Mouse (Mus musculus) urinary bladder, adult 2 months (tissue): ENCODE results near the gene Entpd3. TPM values are rescaled to one million over a fixed set of nuclear protein-coding genes. Genes with fewer than 3 reads are reported as not detected.

Experiments
- DNase-seq: peaks from one replicate; pipeline ENCODE4 v3.0.0; 2022; ENCODE audit warnings: low spot score
- polyA plus RNA-seq: library from polyadenylated mRNA; depleted of rRNA; stranded (reverse); fragments of >200 nt; gene quantifications from 2 replicates; pipeline ENCODE4 v1.2.3, GENCODE M21; 2012; rRNA removed

Entpd3 gene
- polyA plus RNA-seq: 52.9 and 67.7 TPM in 2 replicates

DNA sequence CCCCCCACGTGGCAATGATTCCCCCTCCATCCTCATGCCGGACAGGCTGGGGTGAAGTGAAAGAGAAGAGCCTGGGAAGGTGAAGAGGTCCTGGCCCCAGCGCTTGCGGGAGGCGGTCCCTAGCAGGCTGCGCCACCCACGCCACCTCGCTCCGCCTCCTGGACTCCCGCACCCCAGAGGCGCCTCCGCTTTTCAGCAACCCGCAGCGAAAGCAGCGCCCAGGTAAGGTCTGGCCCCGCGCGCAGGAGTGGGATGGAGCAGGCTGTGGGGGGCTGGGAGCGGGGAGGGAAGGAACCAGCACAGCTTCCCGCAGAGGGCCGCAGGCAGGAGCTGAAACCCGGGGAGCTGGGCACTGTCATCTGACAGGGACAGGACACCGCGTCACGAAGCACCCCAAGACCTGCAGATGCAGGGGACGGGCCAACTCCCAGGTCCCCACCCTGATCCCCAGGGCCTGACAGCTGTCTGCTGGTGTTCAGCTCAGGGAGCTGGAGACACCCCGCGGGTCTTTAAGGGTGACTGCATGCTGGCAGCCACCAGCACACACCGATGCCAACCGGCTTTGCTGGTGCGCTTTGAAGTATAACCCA lies at the start of gene Entpd3:
TSS of gene Entpd3 (plus strand) at position 157 of the 590 bp plus-strand sequence.
- no peak for DNase-seq

DNA sequence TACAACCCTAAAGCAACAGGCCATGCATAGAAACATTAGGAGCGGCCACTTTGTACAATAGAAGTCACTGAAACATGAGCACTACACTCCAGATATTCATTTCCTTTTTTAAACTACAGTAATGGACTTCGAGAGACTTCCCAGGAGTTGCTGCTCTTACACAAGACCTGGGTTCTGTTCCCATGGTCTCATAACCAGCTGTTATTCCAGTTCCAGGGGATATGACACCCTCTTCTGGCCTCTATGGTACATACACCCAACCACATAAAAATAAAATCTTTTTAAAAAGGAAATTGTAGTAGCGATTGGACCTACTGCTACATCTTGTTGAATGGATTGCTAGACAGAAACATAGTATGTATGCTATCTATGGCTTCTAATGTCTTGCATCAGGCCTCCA lies 48.1 kb upstream of the Entpd3 start:
- DNase-seq: no peak

DNA sequence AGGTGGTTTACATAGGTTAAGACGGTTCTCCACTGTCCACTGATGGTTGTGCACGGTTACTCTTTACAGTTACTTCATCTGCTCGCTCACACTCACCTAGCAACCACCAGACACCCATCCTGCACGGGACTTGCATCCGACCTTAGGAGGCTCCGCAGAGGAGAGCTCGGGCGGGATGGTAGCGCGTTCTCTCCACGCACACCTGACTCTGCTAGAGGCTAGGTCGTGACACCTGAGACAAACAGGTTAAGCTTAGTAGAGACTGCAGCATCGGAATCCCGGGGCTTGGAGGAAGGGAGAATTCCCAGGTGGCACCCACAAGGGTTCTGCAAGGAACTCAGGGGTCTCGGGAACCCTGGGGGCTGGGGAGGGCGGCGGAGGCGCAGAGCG lies 47.6 kb upstream of the Entpd3 start, which contains the start of gene Eif1b:
TSS of gene Eif1b (plus strand) at position 223 of the 390 bp plus-strand sequence.
- DNase-seq: no peak

DNA sequence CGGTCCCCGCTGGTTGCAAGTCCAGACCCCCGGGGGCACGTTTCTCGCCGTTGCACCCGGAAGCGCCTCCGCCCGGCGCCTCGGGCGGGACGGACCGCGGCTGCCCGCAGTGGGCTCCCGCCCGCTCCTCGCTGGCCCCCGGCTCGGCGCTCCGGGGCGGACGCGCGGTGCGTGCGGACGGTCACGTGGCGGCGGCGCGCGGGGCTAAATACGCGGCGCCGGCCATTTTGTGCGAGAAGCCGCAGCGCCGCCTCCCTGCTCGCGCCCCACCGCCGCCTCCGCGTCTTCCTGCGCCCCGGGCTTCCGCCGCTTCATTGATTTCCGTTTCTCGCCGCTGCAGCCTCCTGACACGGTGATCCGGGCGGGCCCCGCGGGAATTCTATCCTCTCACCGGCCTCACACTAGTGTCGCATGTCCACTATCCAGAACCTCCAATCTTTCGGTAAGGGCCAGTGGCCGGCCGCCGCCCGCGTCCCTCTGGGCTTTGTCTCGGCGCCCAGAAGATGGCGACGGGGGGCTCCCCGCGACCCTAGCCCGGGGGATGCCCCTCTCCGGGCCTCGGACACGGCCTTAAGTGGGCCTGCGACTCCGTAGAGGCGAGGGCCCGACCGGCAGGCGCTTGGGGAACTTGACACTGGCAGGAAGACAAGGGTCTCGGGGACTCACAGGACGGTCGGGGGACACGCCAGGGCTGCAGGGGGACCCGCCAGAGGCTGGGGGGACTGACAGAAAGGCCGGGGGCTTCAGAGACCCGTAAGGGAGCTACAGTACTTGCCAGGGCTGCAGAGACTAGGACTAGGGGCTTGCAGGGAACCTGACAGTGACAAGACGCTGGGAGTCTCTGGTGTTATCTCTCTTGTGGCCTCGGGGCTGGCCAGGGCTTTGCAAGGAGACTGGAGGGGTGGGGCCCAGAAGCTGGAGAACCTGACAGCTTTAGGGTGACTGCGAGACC lies 46.9 kb upstream of the Entpd3 start:
- DNase-seq: peak; percentile 72

DNA sequence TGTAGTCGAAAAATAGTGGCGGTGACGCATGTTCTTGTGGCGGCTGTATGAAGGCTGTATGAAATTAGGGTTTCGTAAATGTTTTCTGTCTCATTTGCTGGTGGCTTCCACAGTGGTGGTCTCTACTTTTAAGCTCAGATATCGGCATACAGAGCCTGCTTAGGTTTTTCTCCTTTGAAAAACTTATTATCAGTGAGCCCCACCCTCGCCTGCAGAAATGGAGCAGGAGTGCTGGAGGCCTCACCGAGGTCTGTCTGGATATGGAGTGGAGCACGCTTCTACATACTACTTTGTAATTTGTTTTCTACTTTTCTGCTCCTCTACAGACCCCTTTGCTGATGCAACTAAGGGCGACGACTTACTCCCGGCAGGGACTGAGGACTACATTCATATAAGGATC lies 45.8 kb upstream of the Entpd3 start:
- DNase-seq: no peak

DNA sequence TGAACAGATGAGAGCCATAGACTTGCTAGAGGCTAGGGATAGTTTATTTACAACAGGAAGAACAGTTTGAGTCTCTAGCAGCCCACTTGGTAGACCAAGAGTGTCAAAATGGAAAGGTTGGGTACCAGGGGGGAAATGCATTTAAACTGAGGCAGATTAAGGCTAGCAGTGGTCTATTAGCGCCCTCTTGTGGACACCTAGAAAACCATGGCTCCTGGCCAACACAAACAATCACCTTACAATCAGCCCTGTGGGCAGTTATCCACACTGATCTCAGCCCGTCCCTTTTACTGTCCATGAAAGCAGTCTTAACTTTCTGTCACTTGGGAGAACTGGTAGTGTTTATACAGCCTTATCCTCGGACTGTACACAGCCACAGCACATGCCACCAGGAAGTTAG lies 42.9 kb upstream of the Entpd3 start:
- DNase-seq: peak; percentile 27

DNA sequence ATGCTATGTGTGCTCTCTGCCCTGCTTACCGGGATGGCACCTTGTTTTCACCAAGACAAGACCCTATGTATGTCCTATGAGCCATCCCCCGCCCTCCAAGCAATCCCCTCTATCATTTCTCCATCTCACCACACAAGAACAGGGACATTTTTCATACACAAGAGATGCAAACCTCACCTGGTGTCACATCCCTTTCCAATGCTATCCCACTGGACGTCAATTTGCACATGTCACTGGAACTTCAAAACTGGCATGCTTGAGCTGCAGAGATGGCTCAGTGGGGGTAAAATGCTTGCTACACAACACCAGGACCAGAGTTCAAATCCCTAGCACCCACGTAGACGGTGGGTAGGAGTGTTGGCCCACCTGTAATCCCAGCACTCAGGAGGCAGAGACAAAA lies 41.6 kb upstream of the Entpd3 start:
- DNase-seq: no peak

DNA sequence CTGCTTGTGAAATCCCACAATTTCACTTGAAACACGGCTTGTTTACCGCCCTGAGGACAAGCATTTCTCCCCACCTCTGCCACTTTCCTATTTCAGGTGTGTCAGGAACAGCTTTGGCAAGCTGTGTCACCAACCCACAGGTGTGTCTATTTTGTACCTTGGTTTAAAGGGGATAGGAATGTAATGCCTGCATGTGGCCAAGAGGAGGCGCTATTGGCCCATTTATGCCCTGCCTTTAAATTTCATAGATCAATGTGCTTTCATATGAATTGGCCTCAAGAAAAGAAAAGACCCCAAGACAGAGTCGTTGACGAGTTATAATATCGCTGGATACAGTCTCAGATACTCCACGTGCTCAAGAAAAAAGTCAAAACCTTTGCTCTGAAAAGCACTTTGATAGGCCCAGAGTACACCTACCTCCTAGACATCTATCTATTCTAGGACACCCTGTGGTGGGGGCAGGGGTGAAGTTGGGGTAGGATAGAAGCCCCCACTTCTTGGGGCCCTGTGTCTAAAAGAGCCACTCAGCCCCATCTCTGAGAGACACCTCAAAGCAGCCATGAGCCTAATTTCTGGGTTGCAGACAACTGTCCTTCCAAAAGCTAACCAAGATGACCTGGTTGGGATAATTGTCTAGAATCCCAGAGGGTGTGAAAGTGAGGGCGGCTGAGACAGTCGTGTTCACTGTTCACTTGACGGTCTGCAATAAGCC lies 38.3 kb upstream of the Entpd3 start:
- DNase-seq: no peak

DNA sequence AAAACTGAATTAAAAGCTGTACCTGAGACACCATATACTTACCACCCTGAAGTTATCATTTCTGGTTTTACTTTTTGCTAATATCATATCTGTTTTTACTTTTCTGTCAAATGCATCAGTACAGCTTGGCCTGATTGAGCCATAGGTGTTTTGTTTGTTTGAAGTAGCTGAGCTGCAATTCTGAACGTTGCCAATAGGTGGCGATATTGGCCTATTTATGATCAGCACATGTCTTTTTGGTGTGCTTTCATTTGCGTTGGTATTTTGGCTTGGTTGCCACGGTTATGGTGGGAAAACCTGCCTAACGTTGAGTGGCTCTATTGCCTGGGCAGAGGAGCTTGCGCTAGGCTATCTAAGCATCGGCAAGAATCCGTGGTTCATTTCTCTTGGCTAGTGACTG lies 37.6 kb upstream of the Entpd3 start:
- peak; percentile 34 for DNase-seq

DNA sequence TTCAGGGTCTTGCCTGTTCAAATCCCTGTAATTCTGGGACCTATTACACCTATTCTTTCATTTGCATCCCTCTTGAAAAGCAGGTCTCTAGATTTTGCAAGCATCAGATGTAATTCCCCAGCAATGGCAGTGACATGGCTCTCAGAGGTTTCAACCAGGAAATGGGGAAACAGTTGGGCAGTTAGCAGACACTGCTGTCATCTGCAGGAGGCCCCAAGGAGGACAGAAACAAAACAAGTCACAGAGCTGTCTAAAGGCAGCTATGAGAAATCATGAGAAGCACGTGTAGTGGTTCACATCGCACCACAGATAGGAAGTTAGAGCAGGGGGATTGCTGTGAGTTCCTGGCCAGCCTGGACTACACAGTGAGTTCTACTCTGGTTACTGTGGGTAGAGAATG lies 35.2 kb upstream of the Entpd3 start:
- DNase-seq: no peak

DNA sequence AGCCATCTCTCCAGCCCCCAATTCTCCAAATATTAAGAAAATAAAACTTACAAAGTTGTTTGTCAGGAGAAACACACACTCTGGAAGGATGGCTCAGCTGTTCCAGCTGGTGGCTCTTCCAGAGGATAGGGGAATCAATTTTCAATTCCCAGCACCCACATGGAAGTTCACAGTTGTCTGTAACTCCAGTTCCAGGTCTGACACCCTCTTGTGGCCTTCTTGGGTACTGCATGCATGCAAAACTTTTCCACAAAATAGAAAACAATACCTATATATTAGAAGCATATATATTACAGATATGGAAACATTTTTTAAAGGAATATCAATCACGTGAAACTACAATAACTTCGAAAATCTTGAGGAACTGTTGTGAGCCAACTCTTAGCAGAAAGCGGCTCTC lies 27.8 kb upstream of the Entpd3 start:
- DNase-seq: no peak

DNA sequence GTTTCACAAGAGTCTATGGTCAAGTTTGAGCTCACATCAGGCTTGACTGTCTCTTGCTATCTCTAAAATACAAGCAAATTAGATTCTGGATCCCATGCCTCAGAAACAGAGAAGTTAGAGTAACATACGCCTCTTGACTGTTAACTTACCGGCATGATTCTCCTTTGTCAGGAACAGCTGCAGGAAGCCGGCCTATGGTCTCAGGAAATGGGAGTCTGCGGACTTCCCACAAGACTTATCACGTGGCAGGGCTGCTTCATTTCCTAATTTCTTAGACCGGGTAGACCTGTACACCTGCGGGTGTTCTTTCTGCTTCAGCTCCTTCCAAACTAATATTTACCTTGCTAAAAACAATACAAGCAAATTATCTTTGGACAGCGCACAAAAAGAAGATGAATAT lies 22.9 kb upstream of the Entpd3 start:
- no peak for DNase-seq

DNA sequence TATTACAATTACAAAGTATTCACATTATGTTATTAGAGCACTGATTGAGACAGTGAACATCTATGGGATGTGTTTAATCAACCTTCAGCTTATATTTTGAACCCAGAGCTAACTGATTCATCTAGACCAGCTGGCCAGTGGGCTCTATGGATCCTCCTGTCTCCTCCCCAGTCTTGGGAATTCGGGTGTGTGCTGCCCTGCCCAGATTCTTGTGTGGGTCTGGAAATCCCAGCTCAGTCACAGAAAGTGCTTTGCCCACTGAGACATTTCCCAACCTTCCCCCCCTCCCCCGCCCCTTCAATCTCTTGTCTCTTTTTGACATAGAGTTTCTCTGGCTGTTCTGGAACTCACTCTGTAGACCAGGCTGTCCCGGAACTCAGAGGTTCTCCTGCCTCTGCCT lies 20.7 kb upstream of the Entpd3 start:
- DNase-seq: no peak

DNA sequence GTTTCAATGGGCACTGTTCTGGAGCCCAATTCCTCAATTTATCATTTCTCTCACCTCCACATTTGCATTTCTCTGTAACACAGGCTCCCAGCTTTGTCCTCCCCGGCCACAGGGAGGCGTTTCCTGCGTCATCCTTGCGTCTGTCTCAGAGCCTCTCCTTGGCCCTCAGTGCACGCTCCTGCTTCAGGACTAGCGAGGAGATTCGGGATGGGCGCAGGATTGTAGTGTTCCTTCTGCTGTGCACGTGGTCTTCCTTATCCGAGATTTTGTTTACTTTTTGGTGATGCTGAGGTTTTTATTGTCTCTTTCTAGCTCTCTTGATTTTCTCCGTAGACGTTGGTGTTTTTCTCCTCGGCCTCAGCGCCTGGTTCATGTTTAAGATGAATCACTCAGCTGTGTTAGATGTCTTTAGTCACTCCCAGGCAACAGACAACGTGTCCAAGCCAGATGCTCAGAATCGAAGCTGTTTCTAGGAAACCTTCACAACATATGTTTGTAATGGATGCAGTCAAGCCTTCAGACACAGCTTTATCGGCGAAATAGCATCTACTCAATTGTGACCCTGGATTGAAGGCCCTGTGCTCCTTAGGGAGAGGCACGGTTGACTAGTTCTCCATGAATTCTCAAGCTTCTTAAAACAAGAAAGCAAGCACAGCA lies 20.0 kb upstream of the Entpd3 start:
- no peak for DNase-seq

DNA sequence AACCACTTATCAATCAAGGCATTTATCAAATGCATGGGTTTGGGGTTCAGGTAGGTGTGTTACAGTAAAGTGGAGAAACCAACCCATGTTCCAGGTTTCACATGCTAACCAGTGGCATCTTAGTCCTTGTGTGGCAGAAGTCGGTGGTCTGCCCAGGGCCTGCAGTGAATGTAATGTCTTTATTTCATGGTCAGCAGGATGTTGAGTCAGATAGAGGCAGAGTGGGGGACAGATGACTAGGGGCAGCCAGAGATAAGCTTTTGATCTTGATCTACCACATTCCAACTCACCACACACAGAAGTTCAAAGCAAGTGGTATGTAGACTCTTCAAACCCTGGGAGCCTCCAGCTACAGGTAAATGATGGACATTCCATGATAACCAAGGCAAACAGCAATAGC lies 18.5 kb upstream of the Entpd3 start:
- DNase-seq: no peak

DNA sequence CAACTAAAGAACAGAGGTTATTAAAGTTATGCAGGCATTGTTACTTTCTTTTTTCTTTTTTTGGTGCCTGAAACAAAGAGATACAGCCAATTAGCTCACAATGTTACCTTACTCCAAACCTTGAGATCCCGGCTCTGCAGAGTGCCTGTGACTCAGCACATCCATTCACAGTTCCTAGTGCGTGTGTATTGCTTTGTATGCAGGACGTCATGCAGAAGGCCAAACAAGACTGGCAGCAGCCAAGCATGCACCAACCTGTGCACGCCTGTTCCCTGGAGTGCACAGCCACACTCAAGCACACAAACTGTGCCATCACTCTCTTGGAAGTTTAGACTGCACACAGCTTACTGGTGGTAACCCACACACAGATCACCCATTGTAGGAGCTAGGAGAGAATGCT lies 12.3 kb upstream of the Entpd3 start:
- DNase-seq: no peak

DNA sequence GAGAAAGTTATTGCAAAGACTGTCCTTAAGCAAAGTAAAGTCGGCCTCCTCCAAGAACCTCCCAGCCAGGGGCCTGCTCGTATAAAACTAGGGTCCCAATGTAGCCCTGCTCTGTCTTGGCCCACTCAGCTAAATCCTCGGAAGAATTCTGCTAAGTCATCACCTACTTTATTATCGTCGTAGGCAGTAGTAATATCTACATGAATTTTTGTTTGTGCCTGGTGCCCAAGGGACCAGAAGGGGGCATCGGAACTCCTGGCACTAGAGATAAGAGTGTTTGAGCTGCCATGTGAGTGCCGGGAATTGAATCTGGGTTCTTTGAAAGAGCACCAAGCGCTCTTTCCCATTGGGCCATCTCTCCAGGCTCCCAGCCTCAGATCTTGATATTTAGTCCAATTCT lies 11.7 kb upstream of the Entpd3 start:
- no peak for DNase-seq

DNA sequence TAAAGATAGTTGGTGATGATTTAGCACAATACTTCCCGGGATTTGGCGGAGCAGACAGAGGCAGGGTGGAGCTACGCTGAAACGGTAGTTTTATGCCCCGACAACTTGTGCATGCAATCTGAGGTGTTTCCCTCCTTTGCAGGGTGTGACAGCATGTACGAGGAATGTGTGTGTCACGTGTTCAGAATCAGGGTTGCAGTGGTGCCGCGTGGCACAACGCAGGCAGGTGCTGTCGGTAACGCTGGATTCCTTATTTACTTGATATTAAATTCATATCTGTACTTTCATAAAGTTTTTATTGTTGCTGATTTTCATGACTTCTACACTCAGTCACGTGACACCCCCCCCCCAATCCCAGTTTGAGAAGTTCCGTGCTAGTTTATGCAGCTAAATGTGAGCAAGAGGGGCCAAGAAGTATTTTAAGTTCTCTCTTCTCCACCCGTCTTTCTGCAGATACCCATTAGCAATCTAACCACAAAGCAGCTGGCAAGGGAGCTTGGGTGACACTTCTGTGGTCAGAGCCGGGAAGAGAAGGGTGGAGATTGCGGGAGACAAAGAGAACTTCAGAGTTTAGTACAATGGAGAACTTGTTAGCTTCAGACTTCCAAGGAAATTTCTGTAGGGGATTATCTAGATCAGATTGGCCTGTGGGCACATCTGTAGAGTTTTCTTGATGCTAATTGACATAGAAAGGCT lies 10.7 kb upstream of the Entpd3 start:
- DNase-seq: no peak

DNA sequence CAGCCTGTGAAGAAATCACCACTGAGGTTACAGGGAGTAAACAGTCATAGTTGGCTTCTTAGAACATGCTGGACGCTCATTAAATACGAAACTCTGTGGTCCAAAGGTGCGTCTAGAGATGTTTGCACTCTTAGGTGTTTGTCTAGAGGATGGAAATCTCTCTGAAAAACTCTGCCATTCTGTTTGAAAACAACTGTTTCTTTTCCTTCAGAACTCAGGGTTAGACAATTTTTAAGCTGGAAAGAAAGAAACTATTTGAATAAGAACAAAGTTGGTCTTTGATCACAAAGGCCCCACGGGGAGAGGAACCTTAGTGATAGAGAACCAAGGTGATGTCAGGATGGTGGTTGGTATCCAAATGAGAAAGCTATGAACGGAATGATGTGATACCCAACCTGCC lies 9.1 kb upstream of the Entpd3 start:
- DNase-seq: no peak

DNA sequence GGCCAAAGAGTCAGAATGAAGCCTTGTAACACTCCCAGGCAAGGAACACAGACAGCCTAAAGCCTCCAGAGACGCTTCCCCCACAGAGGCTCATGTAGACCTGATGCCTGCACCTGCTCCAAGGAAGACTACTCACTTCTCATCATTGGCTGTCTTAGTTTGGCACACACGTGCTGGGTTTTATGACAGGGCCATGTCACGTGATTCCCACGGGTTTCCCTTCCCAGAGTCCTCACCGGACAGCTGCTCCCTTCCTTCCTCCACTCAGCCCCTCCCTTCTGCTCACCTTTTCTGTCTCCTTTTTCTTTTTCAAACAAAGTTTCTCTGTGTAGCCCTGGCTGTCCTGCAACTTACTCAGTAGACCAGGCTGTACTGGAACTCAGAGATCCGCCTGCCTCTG lies 7.6 kb upstream of the Entpd3 start:
- DNase-seq: no peak

DNA sequence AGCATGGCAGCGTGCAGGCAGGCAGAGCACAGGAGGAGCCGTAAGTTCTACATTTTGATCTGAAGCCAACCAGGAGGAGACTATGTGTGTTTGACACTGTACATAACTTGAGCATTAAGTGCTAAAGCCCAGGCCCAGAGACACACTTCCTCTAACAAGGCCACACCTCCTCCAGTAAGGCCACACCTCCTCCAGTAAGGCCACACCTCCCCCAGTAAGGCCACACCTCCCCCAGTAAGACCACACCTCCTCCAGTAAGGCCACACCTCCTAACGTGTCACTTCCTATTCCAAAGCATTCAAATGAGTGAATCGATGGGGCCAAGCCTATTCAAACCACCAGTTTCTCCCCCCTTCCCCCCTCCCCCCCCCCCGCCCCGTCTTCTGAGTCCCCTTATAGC lies 6.9 kb upstream of the Entpd3 start:
- DNase-seq: no peak
